Mouse (Mus musculus) right cerebral cortex, adult 18-20 months (tissue): ENCODE measurements around the gene Olfr123.

Experiments
- DNase-seq: peaks from one replicate; pipeline ENCODE4 v3.0.0; 2022; ENCODE audit warnings: mixed read lengths

Gene Olfr123

GRCm38 (mm10) chr17:37793229-37793628, at the start of gene Olfr123:
TSS of gene Olfr123 (plus strand) at chr17:37793529.
- DNase-seq: no peak

- DNase-seq: no peak
Measured at GRCm38 (mm10) chr17:37768307-37768706, 25.0 kb upstream of the Olfr123 start, which contains the start of gene Olfr122. TSS of gene Olfr122 (plus strand) at chr17:37768607.

GRCm38 (mm10) chr17:37799588-37799987, 6.3 kb downstream of the Olfr123 start, which contains the start of gene Olfr124:
TSS of gene Olfr124 (plus strand) at chr17:37799888.
- no peak for DNase-seq

- DNase-seq: no peak
Measured at GRCm38 (mm10) chr17:37832649-37833048, 39.3 kb downstream of the Olfr123 start, which contains the start of gene Olfr125. TSS of gene Olfr125 (plus strand) at chr17:37832949.

GRCm38 (mm10) chr17:37847183-37847582, 53.9 kb downstream of the Olfr123 start, which contains the start of gene Olfr126:
TSS of gene Olfr126 (plus strand) at chr17:37847483.
- DNase-seq: no peak
